Mouse (Mus musculus): Measurements from ENCODE around the gene Ccnb1ip1. TPM values are rescaled to one million over a fixed set of nuclear protein-coding genes. Genes with fewer than 3 reads are reported as not detected.
"Not testable (repeated sequence)": the region's sequence is repeated elsewhere in the genome, so short reads cannot be mapped to it uniquely, and the experiment has no call there.

The Ccnb1ip1 gene
- polyA plus RNA-seq, 1 experiment from 2014 or later = not detected

- ATAC-seq (ENCODE audit: insufficient number of reproducible peaks, insufficient read depth, low FRiP score, low read depth) = no peak
- H3K36me3 ChIP-seq (ENCODE audit: control insufficient read depth, insufficient read depth, low read length) = peaks cover 40% of the 10 kb centered on the region
- 88% methylated on average over 2 of the region's 2 CpGs for WGBS
These were observed 5.5 kb upstream of the Ccnb1ip1 start for GRCm38 (mm10) chr14:50813060-50813459.

DNA sequence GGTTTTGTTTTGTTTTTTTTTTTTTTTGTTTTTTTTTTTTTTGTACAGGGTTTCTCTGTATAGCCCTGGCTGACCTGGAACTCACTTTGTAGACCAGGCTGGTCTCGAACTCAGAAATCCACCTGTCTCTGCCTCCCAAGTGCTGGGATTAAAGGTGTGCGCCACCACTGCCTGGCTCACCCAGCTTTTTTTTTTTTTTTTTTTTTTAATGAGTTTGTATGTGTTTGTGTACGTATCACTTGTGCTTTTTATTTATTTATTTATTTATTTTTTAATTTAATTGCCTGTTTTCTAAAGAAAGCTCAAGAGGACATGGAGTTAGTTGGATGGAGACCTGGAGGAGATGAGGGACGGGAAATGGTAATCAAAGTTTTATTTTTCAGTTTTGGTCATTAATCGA, 1.1 kb downstream of the Ccnb1ip1 start:
- not testable (repeated sequence) for H3K27me3 ChIP-seq (ENCODE audit: control insufficient read depth, insufficient read depth, low read length); H3K9me3 ChIP-seq (ENCODE audit: control insufficient read depth, low read depth, low read length); H3K36me3 ChIP-seq (ENCODE audit: control insufficient read depth, insufficient read depth, low read length); H3K4me1 ChIP-seq (ENCODE audit: control insufficient read depth, insufficient read depth, low read length); ATAC-seq (ENCODE audit: insufficient number of reproducible peaks, insufficient read depth, low FRiP score, low read depth); H3K27ac ChIP-seq (ENCODE audit: low read length); H3K9ac ChIP-seq (replicated peaks; ENCODE audit: low read depth, low read length)
- Histone ChIP-seq H3K4me2 (replicated peaks; ENCODE audit: low read depth, low read length) (peak overlapping the region; percentile 41; the same call in 1 of the 2 replicates), H3K4me3 (ENCODE audit: low read depth, low read length) (0 out of 2 replicates have a peak overlapping the region, but pooled peaks have one; percentile 61)
- 89% methylated on average over 5 of the region's 5 CpGs for WGBS

More at GRCm38 (mm10) chr14:50813060-50813459, 5.5 kb upstream of the Ccnb1ip1 start:
- no peaks in the 10 kb centered on the region for H3K27me3 ChIP-seq (ENCODE audit: control insufficient read depth, insufficient read depth, low read length)
- no peak overlapping the region for H3K27ac ChIP-seq (ENCODE audit: low read length)
- H3K4me3 ChIP-seq (ENCODE audit: low read depth, low read length) = no peak overlapping the region
- H3K4me2 ChIP-seq (replicated peaks; ENCODE audit: low read depth, low read length) = no peak overlapping the region
- no peaks in the 10 kb centered on the region for H3K4me1 ChIP-seq (ENCODE audit: control insufficient read depth, insufficient read depth, low read length)
- H3K9ac ChIP-seq (replicated peaks; ENCODE audit: low read depth, low read length) = no peak overlapping the region
- H3K9me3 ChIP-seq (ENCODE audit: control insufficient read depth, low read depth, low read length) = no peaks in the 10 kb centered on the region

- Histone ChIP-seq H3K4me3 (ENCODE audit: low read depth, low read length) (no peak overlapping the region), H3K27me3 (ENCODE audit: control insufficient read depth, insufficient read depth, low read length) (no peaks in the 10 kb centered on the region), H3K4me2 (replicated peaks; ENCODE audit: low read depth, low read length) (no peak overlapping the region), H3K9ac (replicated peaks; ENCODE audit: low read depth, low read length) (no peak overlapping the region), H3K27ac (ENCODE audit: low read length) (no peak overlapping the region), H3K4me1 (ENCODE audit: control insufficient read depth, insufficient read depth, low read length) (no peaks in the 10 kb centered on the region), H3K9me3 (ENCODE audit: control insufficient read depth, low read depth, low read length) (no peaks in the 10 kb centered on the region), H3K36me3 (ENCODE audit: control insufficient read depth, insufficient read depth, low read length) (no peaks in the 10 kb centered on the region)
- 58% methylated on average over 13 of the region's 13 CpGs for WGBS
- ATAC-seq (ENCODE audit: insufficient number of reproducible peaks, insufficient read depth, low FRiP score, low read depth) = no peak
These were observed 2.8 kb downstream of the Ccnb1ip1 start for GRCm38 (mm10) chr14:50804683-50805082.

- no peak overlapping the region for H3K9ac ChIP-seq (replicated peaks; ENCODE audit: low read depth, low read length)
- H3K27ac ChIP-seq (ENCODE audit: low read length) = no peak overlapping the region
- H3K4me2 ChIP-seq (replicated peaks; ENCODE audit: low read depth, low read length) = no peak overlapping the region
- no peak for ATAC-seq (ENCODE audit: insufficient number of reproducible peaks, insufficient read depth, low FRiP score, low read depth)
- no peak overlapping the region for H3K4me3 ChIP-seq (ENCODE audit: low read depth, low read length)
- H3K36me3 ChIP-seq (ENCODE audit: control insufficient read depth, insufficient read depth, low read length) = no peaks in the 10 kb centered on the region
- no peaks in the 10 kb centered on the region for H3K4me1 ChIP-seq (ENCODE audit: control insufficient read depth, insufficient read depth, low read length)
- WGBS = 62% methylated on average over 4 of the region's 4 CpGs
- no peaks in the 10 kb centered on the region for H3K27me3 ChIP-seq (ENCODE audit: control insufficient read depth, insufficient read depth, low read length)
- no peaks in the 10 kb centered on the region for H3K9me3 ChIP-seq (ENCODE audit: control insufficient read depth, low read depth, low read length)
These were observed 4.5 kb downstream of the Ccnb1ip1 start for GRCm38 (mm10) chr14:50802843-50803562.

DNA sequence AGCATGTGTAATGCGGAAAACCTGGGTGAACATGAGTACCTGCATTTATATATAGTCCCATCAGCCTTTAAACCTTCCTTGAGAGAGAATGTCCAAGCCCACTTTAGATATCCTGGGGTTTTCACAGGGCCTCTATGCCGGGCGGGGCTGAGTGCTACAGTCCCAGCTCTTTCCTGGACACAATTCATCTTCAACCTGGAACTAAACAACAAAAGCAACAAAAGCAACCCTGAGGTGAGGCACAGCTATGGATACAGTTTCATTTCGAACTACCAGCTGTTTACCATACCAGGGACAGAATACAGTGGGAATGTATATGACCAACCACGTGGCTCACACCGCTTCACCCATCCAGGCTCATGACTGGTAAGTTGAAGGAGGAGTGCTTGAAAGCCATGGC, 5.1 kb downstream of the Ccnb1ip1 start:
- H3K4me3 ChIP-seq (ENCODE audit: low read depth, low read length) = no peak overlapping the region
- ATAC-seq (ENCODE audit: insufficient number of reproducible peaks, insufficient read depth, low FRiP score, low read depth) = no peak
- no peak overlapping the region for H3K9ac ChIP-seq (replicated peaks; ENCODE audit: low read depth, low read length)
- 87% methylated on average over 6 of the region's 6 CpGs for WGBS
- H3K9me3 ChIP-seq (ENCODE audit: control insufficient read depth, low read depth, low read length) = no peaks in the 10 kb centered on the region
- no peaks in the 10 kb centered on the region for H3K27me3 ChIP-seq (ENCODE audit: control insufficient read depth, insufficient read depth, low read length)
- no peak overlapping the region for H3K4me2 ChIP-seq (replicated peaks; ENCODE audit: low read depth, low read length)
- H3K36me3 ChIP-seq (ENCODE audit: control insufficient read depth, insufficient read depth, low read length) = no peaks in the 10 kb centered on the region
- no peaks in the 10 kb centered on the region for H3K4me1 ChIP-seq (ENCODE audit: control insufficient read depth, insufficient read depth, low read length)
- no peak overlapping the region for H3K27ac ChIP-seq (ENCODE audit: low read length)

GRCm38 (mm10) chr14:50799502-50800259, 7.9 kb downstream of the Ccnb1ip1 start:
- H3K36me3 ChIP-seq (ENCODE audit: control insufficient read depth, insufficient read depth, low read length) = no peaks in the 10 kb centered on the region
- no peak overlapping the region for H3K4me3 ChIP-seq (ENCODE audit: low read depth, low read length)
- H3K27me3 ChIP-seq (ENCODE audit: control insufficient read depth, insufficient read depth, low read length) = no peaks in the 10 kb centered on the region
- no peak overlapping the region for H3K4me2 ChIP-seq (replicated peaks; ENCODE audit: low read depth, low read length)
- ATAC-seq (ENCODE audit: insufficient number of reproducible peaks, insufficient read depth, low FRiP score, low read depth) = no peak
- no peaks in the 10 kb centered on the region for H3K9me3 ChIP-seq (ENCODE audit: control insufficient read depth, low read depth, low read length)
- H3K9ac ChIP-seq (replicated peaks; ENCODE audit: low read depth, low read length) = no peak overlapping the region
- WGBS = 3% methylated on average over 3 of the region's 3 CpGs
- no peak overlapping the region for H3K27ac ChIP-seq (ENCODE audit: low read length)
- H3K4me1 ChIP-seq (ENCODE audit: control insufficient read depth, insufficient read depth, low read length) = no peaks in the 10 kb centered on the region

DNA sequence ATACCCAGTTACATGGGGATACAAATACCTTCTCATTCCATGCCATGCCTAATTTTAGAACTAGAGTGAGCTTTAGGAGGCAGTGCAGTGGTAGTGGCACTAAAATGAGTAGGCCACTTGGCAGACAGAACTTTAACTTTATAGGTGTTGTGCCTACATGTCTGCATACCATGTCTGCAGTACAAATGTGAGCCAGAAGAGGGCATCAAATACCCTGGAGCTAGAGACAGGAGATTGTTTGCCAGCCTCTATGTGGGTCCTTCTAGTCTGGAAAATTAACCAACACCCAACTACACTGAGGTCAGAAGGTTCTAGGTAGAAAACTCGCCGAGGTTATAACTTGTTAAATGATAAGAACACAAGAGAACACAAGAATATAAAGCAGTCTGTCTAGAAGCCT, 9.0 kb downstream of the Ccnb1ip1 start:
- 70% methylated on average over 2 of the region's 2 CpGs for WGBS

DNA sequence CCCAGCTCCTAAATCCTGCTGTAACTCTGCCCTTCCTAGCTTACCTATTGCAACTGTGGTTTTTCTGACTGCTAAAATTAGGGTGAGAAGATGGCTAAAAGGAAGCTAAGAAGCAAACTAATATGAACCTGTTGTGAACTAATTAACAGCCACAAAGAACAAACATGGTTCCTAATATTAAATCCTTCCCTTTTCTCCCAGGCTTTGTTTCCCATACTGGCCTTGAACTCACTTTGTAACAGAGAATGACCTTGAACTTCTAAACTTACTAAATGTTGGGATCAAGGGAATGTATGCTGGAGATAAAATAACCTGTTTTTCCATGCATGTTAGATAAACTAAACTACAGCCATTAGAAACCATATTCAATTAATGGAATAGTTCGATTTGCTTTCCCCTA, 11.1 kb downstream of the Ccnb1ip1 start:
- no peak for ATAC-seq (ENCODE audit: insufficient number of reproducible peaks, insufficient read depth, low FRiP score, low read depth)
- H3K27ac ChIP-seq (ENCODE audit: low read length) = no peak overlapping the region
- H3K4me2 ChIP-seq (replicated peaks; ENCODE audit: low read depth, low read length) = no peak overlapping the region
- H3K27me3 ChIP-seq (ENCODE audit: control insufficient read depth, insufficient read depth, low read length) = no peaks in the 10 kb centered on the region
- no peaks in the 10 kb centered on the region for H3K9me3 ChIP-seq (ENCODE audit: control insufficient read depth, low read depth, low read length)
- H3K4me1 ChIP-seq (ENCODE audit: control insufficient read depth, insufficient read depth, low read length) = no peaks in the 10 kb centered on the region
- no peaks in the 10 kb centered on the region for H3K36me3 ChIP-seq (ENCODE audit: control insufficient read depth, insufficient read depth, low read length)
- H3K9ac ChIP-seq (replicated peaks; ENCODE audit: low read depth, low read length) = no peak overlapping the region
- no peak overlapping the region for H3K4me3 ChIP-seq (ENCODE audit: low read depth, low read length)
- WGBS = 86% methylated on average over 1 of the region's 1 CpGs

More for the DNA sequence above, 9.0 kb downstream of the Ccnb1ip1 start:
- Histone ChIP-seq H3K4me3 (ENCODE audit: low read depth, low read length) (no peak overlapping the region), H3K27me3 (ENCODE audit: control insufficient read depth, insufficient read depth, low read length) (no peaks in the 10 kb centered on the region), H3K36me3 (ENCODE audit: control insufficient read depth, insufficient read depth, low read length) (no peaks in the 10 kb centered on the region), H3K4me2 (replicated peaks; ENCODE audit: low read depth, low read length) (no peak overlapping the region), H3K4me1 (ENCODE audit: control insufficient read depth, insufficient read depth, low read length) (no peaks in the 10 kb centered on the region), H3K9me3 (ENCODE audit: control insufficient read depth, low read depth, low read length) (no peaks in the 10 kb centered on the region), H3K9ac (replicated peaks; ENCODE audit: low read depth, low read length) (no peak overlapping the region), H3K27ac (ENCODE audit: low read length) (no peak overlapping the region)
- no peak for ATAC-seq (ENCODE audit: insufficient number of reproducible peaks, insufficient read depth, low FRiP score, low read depth)

Measured in stomach, embryonic 14.5 days (tissue).